Mouse (Mus musculus) liver, embryonic 16.5 days (tissue): Measurements from ENCODE around the gene Synj1. TPM values are rescaled to one million over a fixed set of nuclear protein-coding genes. Genes with fewer than 3 reads are reported as not detected.

Experiments used
- ATAC-seq: fragments of 200-750 bp; cut with Nextera tagmentation; 2 replicates; pipeline ENCODE4 v1.8.0; 2017; ENCODE audit warnings: low read depth, mild to moderate bottlenecking, moderate number of reproducible peaks, moderate library complexity
- H3K27ac ChIP-seq: fragments of 300-500 bp; sonication (generic); 2 replicates; pipeline ENCODE4 v1.5.1; 2014; ENCODE audit warnings: mild to moderate bottlenecking, low read length
- H3K27me3 ChIP-seq: fragments of 300-500 bp; sonication (generic); 2 replicates; pipeline ENCODE4 v1.6.1; 2014; ENCODE audit warnings: low read depth, low read length, mixed read lengths; ENCODE audit not compliant: control insufficient read depth, insufficient read depth
- H3K36me3 ChIP-seq: fragments of 300-500 bp; sonication (generic); 2 replicates; pipeline ENCODE4 v1.6.1; 2014; ENCODE audit warnings: mild to moderate bottlenecking; ENCODE audit not compliant: control insufficient read depth, insufficient read depth
- H3K4me1 ChIP-seq: fragments of 300-500 bp; sonication (generic); 2 replicates; pipeline ENCODE4 v1.6.1; 2014; ENCODE audit warnings: low read depth, low read length, mixed read lengths; ENCODE audit not compliant: control insufficient read depth
- H3K4me2 ChIP-seq: fragments of 300-500 bp; sonication (generic); 2 replicates; pipeline ENCODE4 v1.6.1; 2014; ENCODE audit warnings: low read depth, low read length, mixed read lengths
- H3K4me3 ChIP-seq: fragments of 300-500 bp; sonication (generic); 2 replicates; pipeline ENCODE4 v1.5.1; 2014; ENCODE audit warnings: low read depth, mild to moderate bottlenecking, low read length
- H3K9ac ChIP-seq: fragments of 300-500 bp; sonication (generic); 2 replicates; pipeline ENCODE4 v1.6.1; 2014; ENCODE audit warnings: low read depth, low read length
- H3K9me3 ChIP-seq: fragments of 300-500 bp; sonication (generic); replicated peaks from 2 replicates; pipeline ENCODE4 v1.6.1; 2016; ENCODE audit warnings: low read length; ENCODE audit not compliant: control insufficient read depth
- WGBS: fragments of 180-500 bp; shearing (Covaris S2); extraction: QIAGEN DNeasy Blood & Tissue Kit; methylation state at CpG from one replicate; pipeline ENCODE4 v1.1.7; 2014; ENCODE audit not compliant: insufficient replicate concordance; 5-methylcytosine and 5-hydroxymethylcytosine counted together
- microRNA-seq: library from miRNA; unstranded; fragments of <30 nt; microRNA quantifications from one replicate; pipeline ENCODE4, GENCODE M21; 2016
- polyA plus RNA-seq: library from polyadenylated mRNA; unstranded; fragments of >200 nt; fragmentation: Nextera tagmentation; extraction: Ambion mirVana; gene quantifications from 2 replicates; pipeline ENCODE4 v1.2.1, GENCODE M21; 2015

Synj1 gene
- polyA plus RNA-seq, 1 experiment from 2014 or later, result 23.8 TPM

DNA sequence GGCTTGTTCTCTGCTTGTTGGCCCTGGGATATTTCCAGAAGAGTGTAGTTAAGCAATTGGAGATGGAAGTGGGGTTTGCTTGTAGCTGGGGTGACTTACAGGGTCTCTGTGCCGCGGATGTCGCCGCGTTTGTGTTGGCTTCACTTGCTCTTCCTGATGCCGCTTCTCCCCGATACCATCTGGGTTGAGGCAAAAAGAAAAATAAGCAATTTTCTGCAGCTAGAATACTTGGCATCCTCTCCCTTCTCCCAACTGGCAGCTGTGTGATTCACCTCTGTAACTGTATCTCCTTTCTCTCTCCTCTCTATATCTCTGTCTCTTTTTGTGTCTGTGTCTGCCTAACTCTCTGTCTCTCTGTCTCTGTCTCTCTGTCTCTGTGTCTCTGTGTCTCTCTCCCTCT lies 118.1 kb downstream of the Synj1 start:
- H3K27ac ChIP-seq, result no peak overlapping the region
- no peak for ATAC-seq
- no peaks in the 10 kb centered on the region for H3K27me3 ChIP-seq
- WGBS, result 81% methylated on average over 7 of the region's 7 CpGs
- H3K4me2 ChIP-seq, result no peak overlapping the region
- H3K4me1 ChIP-seq, result no peaks in the 10 kb centered on the region
- H3K4me3 ChIP-seq, result no peak overlapping the region
- no peaks in the 10 kb centered on the region for H3K9me3 ChIP-seq
- no peak overlapping the region for H3K9ac ChIP-seq
- no peaks in the 10 kb centered on the region for H3K36me3 ChIP-seq

DNA sequence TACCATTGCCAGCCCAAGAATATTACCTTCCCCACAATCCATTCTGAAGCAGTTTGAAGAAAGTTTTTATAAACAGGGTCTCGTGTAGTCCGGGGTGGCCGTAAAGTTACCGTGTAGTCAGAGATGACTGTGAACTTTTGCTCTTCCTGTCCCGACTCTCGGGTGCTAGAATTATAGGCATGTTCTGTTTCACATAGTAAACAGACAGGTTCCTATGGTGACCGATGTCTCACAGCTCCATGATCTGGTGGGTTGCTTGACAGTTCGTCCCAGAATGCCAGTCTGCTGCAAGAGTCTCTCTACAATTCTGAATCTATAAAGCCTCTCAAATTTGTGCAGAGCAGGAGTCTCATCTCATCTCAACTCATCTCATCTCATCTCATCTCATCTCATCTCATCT lies 119.0 kb downstream of the Synj1 start:
- Histone ChIP-seq H3K27me3 (no peaks in the 10 kb centered on the region), H3K9me3 (no peaks in the 10 kb centered on the region), H3K36me3 (no peaks in the 10 kb centered on the region), H3K4me3 (no peak overlapping the region), H3K9ac (no peak overlapping the region), H3K4me1 (no peaks in the 10 kb centered on the region), H3K4me2 (no peak overlapping the region), H3K27ac (no peak overlapping the region)
- WGBS, result 42% methylated on average over 8 of the region's 8 CpGs
- no peak for ATAC-seq

DNA sequence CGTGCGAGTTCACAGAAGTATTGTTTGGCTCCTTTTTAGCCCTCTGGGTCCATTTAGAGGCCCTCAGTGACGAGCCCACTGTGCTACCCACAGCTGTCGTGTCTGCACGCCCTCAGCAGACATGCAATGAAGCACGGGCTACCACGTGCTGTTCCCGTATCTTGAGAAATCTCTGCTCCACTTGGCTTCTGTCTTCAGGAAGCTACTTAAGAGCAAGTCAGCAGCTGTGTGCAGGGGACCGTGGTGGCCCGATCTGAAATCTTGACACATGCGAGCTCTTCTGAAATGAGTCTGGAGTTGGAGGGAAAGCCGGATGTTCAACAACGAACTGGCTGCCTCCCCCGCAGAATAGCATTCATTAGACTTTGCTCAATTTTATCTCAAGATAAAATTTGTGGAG lies 119.5 kb downstream of the Synj1 start:
- no peaks in the 10 kb centered on the region for H3K9me3 ChIP-seq
- no peaks in the 10 kb centered on the region for H3K4me1 ChIP-seq
- no peak overlapping the region for H3K4me2 ChIP-seq
- no peak overlapping the region for H3K27ac ChIP-seq
- H3K4me3 ChIP-seq, result no peak overlapping the region
- no peaks in the 10 kb centered on the region for H3K36me3 ChIP-seq
- 61% methylated on average over 14 of the region's 14 CpGs for WGBS
- ATAC-seq, result no peak
- no peak overlapping the region for H3K9ac ChIP-seq
- no peaks in the 10 kb centered on the region for H3K27me3 ChIP-seq

DNA sequence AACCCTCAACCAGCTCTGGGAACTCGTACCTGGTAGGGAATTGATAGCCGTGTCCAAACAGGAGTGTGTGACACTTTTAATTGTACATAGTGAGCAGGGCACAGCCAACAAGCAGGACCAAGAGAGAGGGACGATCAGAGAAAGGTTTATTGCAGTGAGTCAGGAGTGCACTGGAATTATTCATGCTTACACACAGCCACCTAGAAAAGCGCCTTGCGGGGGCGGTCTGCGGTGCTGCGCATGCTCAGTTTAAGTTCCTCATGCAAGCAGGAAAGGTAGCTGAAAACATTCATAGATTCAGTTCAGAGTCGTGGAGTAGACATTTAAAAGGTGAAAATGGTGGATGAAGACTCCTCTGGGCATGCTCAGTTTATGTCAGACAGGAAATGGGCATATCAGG lies 120.4 kb downstream of the Synj1 start:
- H3K27me3 ChIP-seq, result no peaks in the 10 kb centered on the region
- no peaks in the 10 kb centered on the region for H3K9me3 ChIP-seq
- H3K4me3 ChIP-seq, result no peak overlapping the region
- no peaks in the 10 kb centered on the region for H3K4me1 ChIP-seq
- no peak for ATAC-seq
- no peak overlapping the region for H3K27ac ChIP-seq
- H3K9ac ChIP-seq, result no peak overlapping the region
- 72% methylated on average over 9 of the region's 9 CpGs for WGBS
- H3K36me3 ChIP-seq, result no peaks in the 10 kb centered on the region
- no peak overlapping the region for H3K4me2 ChIP-seq

Small RNA genes within 50 kb of the gene (microRNA-seq; reads per million reads assigned to microRNA genes)
- not detected for gene Gm22933

Other genes with a start within 250 kb of the Synj1 start
- gene Urb1, start 200.9 kb downstream of the Synj1 start, polyA plus RNA-seq, result 3.7 and 4.1 TPM in 2 replicates
- 0.40 and 0.51 TPM in 2 replicates for gene Eva1c, start 184.6 kb downstream of the Synj1 start, polyA plus RNA-seq
- 16.1 and 16.6 TPM in 2 replicates for gene Cfap298, start 76.2 kb downstream of the Synj1 start, polyA plus RNA-seq
- gene Paxbp1, start 33.2 kb upstream of the Synj1 start, polyA plus RNA-seq, result 15.4 and 18.3 TPM in 2 replicates
- not detected in 2 replicates for gene 4932438H23Rik, start 83.8 kb upstream of the Synj1 start, polyA plus RNA-seq
- gene Olig2, start 214.1 kb upstream of the Synj1 start, polyA plus RNA-seq, result not detected in 2 replicates